Mouse (Mus musculus): ENCODE data around the gene Acp2. TPM values are rescaled to one million over a fixed set of nuclear protein-coding genes. Genes with fewer than 3 reads are reported as not detected.
A peak's percentile ranks its signal among the peaks of the same experiment; 100 is the strongest.

Gene Acp2
- polyA plus RNA-seq, 1 experiment from 2014 or later, result 21.9 TPM

GRCm38 (mm10) chr2:91194624-91195332 is 7.9 kb upstream of the Acp2 start:
- WGBS, result 1% methylated on average over 27 of the region's 27 CpGs
- Histone ChIP-seq H3K4me3 (ENCODE audit: control insufficient read depth in 1 of 2, insufficient read depth in 1 of 2, low read depth in 1 of 2, low read length in 2 of 2) (peak overlapping the region; percentile 36 to 40), H3K4me2 (ENCODE audit: low read length) (peak overlapping the region; percentile 88), H3K27me3 (ENCODE audit: control insufficient read depth, insufficient read depth, low read length) (no peaks in the 10 kb centered on the region), H3K27ac (replicated peaks in 1 of 2; ENCODE audit: control insufficient read depth in 1 of 2, insufficient read depth in 1 of 2, low read depth in 2 of 2, low read length in 2 of 2) (peak overlapping the region in 1 of 2 experiments; percentile 63; a peak in 2 of 4 replicates), H3K9ac (ENCODE audit: low read length) (peak overlapping the region; percentile 71), H3K4me1 (ENCODE audit: control insufficient read depth in 2 of 2, insufficient read depth in 2 of 2, low read length in 2 of 2) (peaks cover 4 to 6% of the 10 kb centered on the region in 2 experiments; a peak in 3 of 4 replicates), H3K36me3 (ENCODE audit: control insufficient read depth, insufficient read depth, low read length) (no peaks in the 10 kb centered on the region), H3K9me3 (ENCODE audit: control insufficient read depth, low read length) (no peaks in the 10 kb centered on the region)
- peak; percentile 77 for ATAC-seq (ENCODE audit: insufficient number of reproducible peaks, insufficient read depth, low FRiP score, low read depth)

GRCm38 (mm10) chr2:91196577-91197001 is 6.1 kb upstream of the Acp2 start:
- ATAC-seq (ENCODE audit: insufficient number of reproducible peaks, insufficient read depth, low FRiP score, low read depth), result no peak
- H3K36me3 ChIP-seq (ENCODE audit: control insufficient read depth, insufficient read depth, low read length), result no peaks in the 10 kb centered on the region
- no peak overlapping the region for H3K4me2 ChIP-seq (ENCODE audit: low read length)
- 36% methylated on average over 3 of the region's 3 CpGs for WGBS
- no peaks in the 10 kb centered on the region for H3K9me3 ChIP-seq (ENCODE audit: control insufficient read depth, low read length)
- H3K27ac ChIP-seq (replicated peaks in 1 of 2; ENCODE audit: control insufficient read depth in 1 of 2, insufficient read depth in 1 of 2, low read depth in 2 of 2, low read length in 2 of 2), result 0 out of 4 replicates have a peak overlapping the region, but pooled peaks of 1 of the 2 experiments have one; percentile 6
- peaks cover 4 to 6% of the 10 kb centered on the region in 2 experiments; a peak in 3 of 4 replicates for H3K4me1 ChIP-seq (ENCODE audit: control insufficient read depth in 2 of 2, insufficient read depth in 2 of 2, low read length in 2 of 2)
- H3K9ac ChIP-seq (ENCODE audit: low read length), result no peak overlapping the region
- H3K4me3 ChIP-seq (ENCODE audit: control insufficient read depth in 1 of 2, insufficient read depth in 1 of 2, low read depth in 1 of 2, low read length in 2 of 2), result no peak overlapping the region
- no peaks in the 10 kb centered on the region for H3K27me3 ChIP-seq (ENCODE audit: control insufficient read depth, insufficient read depth, low read length)

DNA sequence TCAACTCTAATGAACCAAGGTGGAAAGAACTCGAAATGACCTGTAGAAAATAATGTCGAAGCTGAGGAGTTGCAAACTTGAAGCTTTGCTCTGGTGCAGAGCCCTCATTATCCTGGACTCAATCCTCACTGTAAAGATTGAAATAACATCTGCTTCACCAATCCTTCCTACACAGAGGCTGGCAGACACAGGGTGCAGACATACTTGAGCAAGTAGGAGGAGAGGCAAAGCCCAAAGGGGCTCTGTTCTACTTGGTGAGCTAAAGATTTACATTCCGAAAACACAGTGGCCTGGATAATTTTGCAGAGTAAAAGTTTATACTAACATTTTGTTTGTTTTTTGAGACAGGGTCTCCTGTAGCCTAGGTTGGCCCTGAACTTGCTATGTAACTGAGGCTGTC is 3.8 kb upstream of the Acp2 start:
- H3K4me1 ChIP-seq (ENCODE audit: control insufficient read depth in 2 of 2, insufficient read depth in 2 of 2, low read length in 2 of 2), result peaks cover 8 to 13% of the 10 kb centered on the region in 2 experiments
- ATAC-seq (ENCODE audit: insufficient number of reproducible peaks, insufficient read depth, low FRiP score, low read depth), result no peak
- no peaks in the 10 kb centered on the region for H3K36me3 ChIP-seq (ENCODE audit: control insufficient read depth, insufficient read depth, low read length)
- H3K9ac ChIP-seq (ENCODE audit: low read length), result no peak overlapping the region
- no peaks in the 10 kb centered on the region for H3K27me3 ChIP-seq (ENCODE audit: control insufficient read depth, insufficient read depth, low read length)
- 83% methylated on average over 3 of the region's 3 CpGs for WGBS
- H3K4me3 ChIP-seq (ENCODE audit: control insufficient read depth in 1 of 2, insufficient read depth in 1 of 2, low read depth in 1 of 2, low read length in 2 of 2), result no peak overlapping the region
- H3K9me3 ChIP-seq (ENCODE audit: control insufficient read depth, low read length), result no peaks in the 10 kb centered on the region
- no peak overlapping the region for H3K27ac ChIP-seq (replicated peaks in 1 of 2; ENCODE audit: control insufficient read depth in 1 of 2, insufficient read depth in 1 of 2, low read depth in 2 of 2, low read length in 2 of 2)
- no peak overlapping the region for H3K4me2 ChIP-seq (ENCODE audit: low read length)

GRCm38 (mm10) chr2:91202972-91203656 is 429 bp downstream of the Acp2 start:
- no peak for ATAC-seq (ENCODE audit: insufficient number of reproducible peaks, insufficient read depth, low FRiP score, low read depth)
- Histone ChIP-seq H3K9me3 (ENCODE audit: control insufficient read depth, low read length) (no peaks in the 10 kb centered on the region), H3K4me2 (ENCODE audit: low read length) (peak overlapping the region; percentile 86), H3K36me3 (ENCODE audit: control insufficient read depth, insufficient read depth, low read length) (peaks cover 28% of the 10 kb centered on the region), H3K9ac (ENCODE audit: low read length) (peak overlapping the region; percentile 85), H3K4me1 (ENCODE audit: control insufficient read depth in 2 of 2, insufficient read depth in 2 of 2, low read length in 2 of 2) (peaks cover 4 to 7% of the 10 kb centered on the region in 2 experiments), H3K27ac (replicated peaks in 1 of 2; ENCODE audit: control insufficient read depth in 1 of 2, insufficient read depth in 1 of 2, low read depth in 2 of 2, low read length in 2 of 2) (peak overlapping the region; percentile 71 to 93), H3K4me3 (ENCODE audit: control insufficient read depth in 1 of 2, insufficient read depth in 1 of 2, low read depth in 1 of 2, low read length in 2 of 2) (peak overlapping the region; percentile 74 to 75), H3K27me3 (ENCODE audit: control insufficient read depth, insufficient read depth, low read length) (no peaks in the 10 kb centered on the region)
- WGBS, result 13% methylated on average over 20 of the region's 20 CpGs

DNA sequence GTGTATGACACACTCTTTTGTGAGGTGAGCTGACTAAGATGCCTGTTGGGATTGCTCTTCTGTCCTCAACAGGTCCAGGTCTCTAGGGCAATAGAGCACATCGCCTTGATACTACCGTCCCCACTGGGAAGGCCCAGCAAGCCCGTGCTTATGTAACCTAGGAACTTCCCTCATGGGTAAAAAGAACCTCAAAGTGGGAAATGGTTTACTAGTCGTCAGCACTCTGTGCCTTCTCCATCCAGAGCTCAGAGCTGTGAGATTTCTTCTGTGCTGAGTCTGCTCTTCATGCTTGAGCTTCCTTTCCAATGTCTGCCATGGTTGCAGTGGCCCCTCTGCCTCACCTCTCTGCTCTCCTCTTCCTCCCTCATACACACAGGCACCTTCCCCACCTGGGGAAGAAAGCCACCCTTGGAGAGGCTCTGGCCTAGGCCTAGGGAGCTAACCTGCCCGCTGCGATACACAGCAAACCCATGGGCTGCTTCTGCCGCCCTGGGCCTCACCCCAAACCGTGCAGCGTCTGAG is 3.6 kb downstream of the Acp2 start:
- Histone ChIP-seq H3K9me3 (ENCODE audit: control insufficient read depth, low read length) (no peaks in the 10 kb centered on the region), H3K27me3 (ENCODE audit: control insufficient read depth, insufficient read depth, low read length) (no peaks in the 10 kb centered on the region), H3K4me3 (ENCODE audit: control insufficient read depth in 1 of 2, insufficient read depth in 1 of 2, low read depth in 1 of 2, low read length in 2 of 2) (no peak overlapping the region), H3K4me1 (ENCODE audit: control insufficient read depth in 2 of 2, insufficient read depth in 2 of 2, low read length in 2 of 2) (peaks cover 4 to 7% of the 10 kb centered on the region in 2 experiments), H3K4me2 (ENCODE audit: low read length) (no peak overlapping the region), H3K36me3 (ENCODE audit: control insufficient read depth, insufficient read depth, low read length) (peaks cover 58% of the 10 kb centered on the region), H3K9ac (ENCODE audit: low read length) (no peak overlapping the region), H3K27ac (replicated peaks in 1 of 2; ENCODE audit: control insufficient read depth in 1 of 2, insufficient read depth in 1 of 2, low read depth in 2 of 2, low read length in 2 of 2) (no peak overlapping the region)
- 86% methylated on average over 9 of the region's 9 CpGs for WGBS
- ATAC-seq (ENCODE audit: insufficient number of reproducible peaks, insufficient read depth, low FRiP score, low read depth), result no peak

- peaks cover 65% of the 10 kb centered on the region for H3K36me3 ChIP-seq (ENCODE audit: control insufficient read depth, insufficient read depth, low read length)
- H3K27ac ChIP-seq (replicated peaks in 1 of 2; ENCODE audit: control insufficient read depth in 1 of 2, insufficient read depth in 1 of 2, low read depth in 2 of 2, low read length in 2 of 2), result no peak overlapping the region
- H3K9ac ChIP-seq (ENCODE audit: low read length), result no peak overlapping the region
- no peaks in the 10 kb centered on the region for H3K27me3 ChIP-seq (ENCODE audit: control insufficient read depth, insufficient read depth, low read length)
- H3K9me3 ChIP-seq (ENCODE audit: control insufficient read depth, low read length), result no peaks in the 10 kb centered on the region
- H3K4me3 ChIP-seq (ENCODE audit: control insufficient read depth in 1 of 2, insufficient read depth in 1 of 2, low read depth in 1 of 2, low read length in 2 of 2), result no peak overlapping the region
- ATAC-seq (ENCODE audit: insufficient number of reproducible peaks, insufficient read depth, low FRiP score, low read depth), result no peak
- no peak overlapping the region for H3K4me2 ChIP-seq (ENCODE audit: low read length)
- H3K4me1 ChIP-seq (ENCODE audit: control insufficient read depth in 2 of 2, insufficient read depth in 2 of 2, low read length in 2 of 2), result no peaks in the 10 kb centered on the region
Observed at GRCm38 (mm10) chr2:91213311-91213710, 10.6 kb downstream of the Acp2 start.

DNA sequence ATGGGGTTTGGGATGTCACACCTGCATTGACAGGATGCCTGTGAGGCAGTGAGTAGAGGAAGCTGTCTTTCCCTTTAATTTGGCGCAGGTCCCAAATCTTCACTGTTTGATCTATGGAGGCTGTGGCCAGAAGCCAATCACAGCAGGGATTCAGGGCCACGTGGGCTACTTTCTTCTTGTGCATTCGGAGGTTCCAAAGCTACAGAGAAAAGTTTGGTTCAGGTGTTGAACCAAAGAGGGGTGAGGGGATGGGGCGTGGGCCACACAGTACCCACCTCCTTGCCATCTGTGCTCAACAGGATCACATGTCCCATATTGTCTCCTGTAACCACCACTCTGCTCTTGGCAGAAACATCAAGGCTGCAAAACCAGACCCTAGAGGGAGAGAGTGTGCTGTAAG is 14.3 kb downstream of the Acp2 start:
- 65% methylated on average over 4 of the region's 4 CpGs for WGBS
- ATAC-seq (ENCODE audit: insufficient number of reproducible peaks, insufficient read depth, low FRiP score, low read depth), result no peak
- no peak overlapping the region for H3K4me3 ChIP-seq (ENCODE audit: control insufficient read depth in 1 of 2, insufficient read depth in 1 of 2, low read depth in 1 of 2, low read length in 2 of 2)

More for the DNA sequence above, 14.3 kb downstream of the Acp2 start:
- Histone ChIP-seq H3K27ac (replicated peaks in 1 of 2; ENCODE audit: control insufficient read depth in 1 of 2, insufficient read depth in 1 of 2, low read depth in 2 of 2, low read length in 2 of 2) (no peak overlapping the region), H3K4me1 (ENCODE audit: control insufficient read depth in 2 of 2, insufficient read depth in 2 of 2, low read length in 2 of 2) (no peaks in the 10 kb centered on the region), H3K9me3 (ENCODE audit: control insufficient read depth, low read length) (no peaks in the 10 kb centered on the region), H3K9ac (ENCODE audit: low read length) (no peak overlapping the region), H3K27me3 (ENCODE audit: control insufficient read depth, insufficient read depth, low read length) (no peaks in the 10 kb centered on the region), H3K36me3 (ENCODE audit: control insufficient read depth, insufficient read depth, low read length) (peaks cover 30% of the 10 kb centered on the region), H3K4me2 (ENCODE audit: low read length) (no peak overlapping the region)

All from heart, embryonic 14.5 days (tissue).